Mouse (Mus musculus) left cerebral cortex, adult 18-20 months (tissue): Measurements from ENCODE around the gene Gm13271. TPM values are rescaled to one million over a fixed set of nuclear protein-coding genes. Genes with fewer than 3 reads are reported as not detected.
"Not testable (repeated sequence)": the region's sequence is repeated elsewhere in the genome, so short reads cannot be mapped to it uniquely, and the experiment has no call there.

Source experiments
- DNase-seq, 2 experiments: peaks; one replicate each; pipeline ENCODE4 v3.0.0; 2021 to 2022; ENCODE audit warnings: low spot score in 2 of 2, mixed read lengths in 1 of 2
- long read RNA-seq, 2 experiments: library from polyadenylated mRNA; stranded (forward); transcript quantifications; one replicate each; pipeline ENCODE4 v2.0.0; 2021
- total RNA-seq, 2 experiments: library from RNA; stranded (reverse); gene quantifications; 2 replicates each; pipeline ENCODE4 v1.2.3; 2021

The Gm13271 gene
- not detected for total RNA-seq
- long read RNA-seq, experiment 1 = 0 reads
- long read RNA-seq, experiment 2 = 0 reads

GRCm38 (mm10) chr4:88754818-88755340, at the start of gene Gm13271:
TSS of gene Gm13271 (plus strand) at chr4:88754868.
- DNase-seq = peak; percentile 53 to 61

GRCm38 (mm10) chr4:88705924-88706323, 48.7 kb upstream of the Gm13271 start:
- no peak for DNase-seq

- no peak for DNase-seq
These were observed 47.4 kb upstream of the Gm13271 start for GRCm38 (mm10) chr4:88707128-88707826.

GRCm38 (mm10) chr4:88714281-88714680, 40.4 kb upstream of the Gm13271 start:
- DNase-seq = no peak

GRCm38 (mm10) chr4:88715059-88715458, 39.6 kb upstream of the Gm13271 start:
- no peak for DNase-seq

- no peak for DNase-seq
These were observed 36.0 kb upstream of the Gm13271 start for GRCm38 (mm10) chr4:88718715-88719114.

GRCm38 (mm10) chr4:88721791-88722721, 32.6 kb upstream of the Gm13271 start, which contains the start of the genes Gm26566 and Klhl9:
TSS of gene Gm26566 (plus strand) at chr4:88721805.
TSS of gene Klhl9 (minus strand) at chr4:88722465.
- DNase-seq = peak; percentile 84 to 91

- DNase-seq = no peak
These were observed 31.1 kb upstream of the Gm13271 start for GRCm38 (mm10) chr4:88723497-88724090.

- DNase-seq = no peak
These were observed 27.9 kb upstream of the Gm13271 start for GRCm38 (mm10) chr4:88726727-88727126.

- DNase-seq = no peak
These were observed 27.3 kb upstream of the Gm13271 start for GRCm38 (mm10) chr4:88727324-88727723.

GRCm38 (mm10) chr4:88738480-88738879, 16.2 kb upstream of the Gm13271 start:
- DNase-seq = peak; percentile 40 to 66

- DNase-seq = no peak
These were observed 15.6 kb upstream of the Gm13271 start for GRCm38 (mm10) chr4:88739036-88739435.

GRCm38 (mm10) chr4:88741426-88741825, 13.2 kb upstream of the Gm13271 start:
- DNase-seq = no peak

GRCm38 (mm10) chr4:88742771-88743371, 11.8 kb upstream of the Gm13271 start:
- no peak for DNase-seq

GRCm38 (mm10) chr4:88744207-88744606, 10.5 kb upstream of the Gm13271 start:
- DNase-seq = no peak

GRCm38 (mm10) chr4:88749926-88750325, 4.7 kb upstream of the Gm13271 start:
- no peak for DNase-seq

- not testable (repeated sequence) for DNase-seq
These were observed 2.2 kb downstream of the Gm13271 start for GRCm38 (mm10) chr4:88756581-88757513.

GRCm38 (mm10) chr4:88757628-88758031, 3.0 kb downstream of the Gm13271 start:
- peak; percentile 80 to 89 for DNase-seq

GRCm38 (mm10) chr4:88758751-88759150, 4.1 kb downstream of the Gm13271 start:
- DNase-seq = not testable (repeated sequence)
